Mouse (Mus musculus): Measurements from ENCODE around the gene Pigs. TPM values are rescaled to one million over a fixed set of nuclear protein-coding genes. Genes with fewer than 3 reads are reported as not detected.

Gene Pigs
- 96.5 TPM for polyA plus RNA-seq (2021)

DNA sequence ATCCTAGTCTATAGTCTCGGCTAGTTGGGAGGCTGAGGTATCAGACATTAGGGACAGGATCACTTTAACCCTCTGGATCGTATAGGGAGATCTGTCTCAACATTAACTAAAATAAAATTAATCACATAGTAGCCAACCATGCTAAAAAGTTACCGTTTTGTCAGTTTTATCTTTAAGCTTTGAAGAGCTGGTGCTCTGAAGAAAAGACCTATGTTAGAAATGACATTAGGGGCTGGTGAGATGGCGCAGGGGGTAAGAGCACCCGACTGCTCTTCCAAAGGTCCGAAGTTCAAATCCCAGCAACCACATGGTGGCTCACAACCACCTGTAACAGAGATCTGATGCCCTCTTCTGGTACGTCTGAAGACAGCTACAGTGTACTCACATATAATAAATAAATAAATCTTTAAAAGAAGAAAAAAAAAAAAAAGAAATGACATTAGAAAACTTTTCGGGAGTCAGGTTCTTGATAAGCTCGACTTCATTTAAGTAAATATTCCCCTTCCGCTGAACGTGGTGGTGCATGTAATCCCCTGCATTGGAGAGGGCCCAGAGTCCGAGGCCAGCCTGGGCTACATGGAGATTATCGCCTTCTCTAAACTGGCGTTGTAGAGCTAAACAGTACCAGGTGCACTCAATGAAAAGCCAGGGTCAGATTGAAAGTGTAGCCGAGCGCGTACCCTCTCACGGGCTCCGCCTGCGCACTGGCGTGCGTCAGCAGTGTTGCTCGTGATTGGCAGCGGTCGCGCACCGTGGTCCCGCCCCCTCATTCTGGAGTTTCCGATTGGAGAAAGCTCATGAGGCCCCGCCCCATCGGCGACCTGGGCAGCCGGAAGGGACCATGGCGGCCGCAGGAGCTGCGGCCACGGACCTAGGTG, at the start of gene Pigs:
Pigs (plus strand) TSS at position 782 of the 878 bp plus-strand sequence.
- CTCF ChIA-PET = interaction anchor here (1.1 to 1.5 kb wide), 6 partner anchors 9 to 76 kb away, joined by 3 to 7 read pairs (median 4); no protein-coding TSS in a partner anchor
- in situ Hi-C loops (cut with MboI; ENCODE audit: low pct_unique_long_range_greater_than_20kb) = no loop called here
- peak; percentile 42 for DNase-seq (ENCODE audit: low read depth, low spot score)
- ATAC-seq = peak; percentile 92
- H3K27me3 ChIP-seq = no peaks in the 10 kb centered on the region
- POLR2A ChIA-PET = interaction anchor here (0.7 to 1.6 kb wide), 4 partner anchors 10 to 40 kb away, joined by 3 to 4 read pairs (median 4); no protein-coding TSS in a partner anchor
- TF ChIP-seq CTCF (IDR thresholded peaks at IDR 0.05) = no peak

- CTCF ChIA-PET = interaction anchor here (1.7 kb wide), 1 partner anchor 16 kb away, joined by 9 read pairs; no protein-coding TSS in a partner anchor
- POLR2A ChIA-PET = interaction anchor here (1.0 kb wide), 1 partner anchor 9 kb away, joined by 3 read pairs; no protein-coding TSS in a partner anchor
- ATAC-seq = no peak
- in situ Hi-C loops (cut with MboI; ENCODE audit: low pct_unique_long_range_greater_than_20kb) = no loop called here
- TF ChIP-seq CTCF (IDR thresholded peaks at IDR 0.05) = no peak
- no peaks in the 10 kb centered on the region for H3K27me3 ChIP-seq
- no peak for DNase-seq (ENCODE audit: low read depth, low spot score)
Measured at GRCm38 (mm10) chr11:78278853-78279252, 49.4 kb upstream of the Pigs start.

- no peaks in the 10 kb centered on the region for H3K27me3 ChIP-seq
- POLR2A ChIA-PET = interaction anchor here (1.0 kb wide), 1 partner anchor 8 kb away, joined by 3 read pairs; no protein-coding TSS in a partner anchor
- no peak for ATAC-seq
- TF ChIP-seq CTCF (IDR thresholded peaks at IDR 0.05) = no peak
- no peak for DNase-seq (ENCODE audit: low read depth, low spot score)
- in situ Hi-C loops (cut with MboI; ENCODE audit: low pct_unique_long_range_greater_than_20kb) = no loop called here
- CTCF ChIA-PET = interaction anchor here (1.7 kb wide), 1 partner anchor 16 kb away, joined by 9 read pairs; no protein-coding TSS in a partner anchor
Measured at GRCm38 (mm10) chr11:78279586-78279985, 48.6 kb upstream of the Pigs start.

DNA sequence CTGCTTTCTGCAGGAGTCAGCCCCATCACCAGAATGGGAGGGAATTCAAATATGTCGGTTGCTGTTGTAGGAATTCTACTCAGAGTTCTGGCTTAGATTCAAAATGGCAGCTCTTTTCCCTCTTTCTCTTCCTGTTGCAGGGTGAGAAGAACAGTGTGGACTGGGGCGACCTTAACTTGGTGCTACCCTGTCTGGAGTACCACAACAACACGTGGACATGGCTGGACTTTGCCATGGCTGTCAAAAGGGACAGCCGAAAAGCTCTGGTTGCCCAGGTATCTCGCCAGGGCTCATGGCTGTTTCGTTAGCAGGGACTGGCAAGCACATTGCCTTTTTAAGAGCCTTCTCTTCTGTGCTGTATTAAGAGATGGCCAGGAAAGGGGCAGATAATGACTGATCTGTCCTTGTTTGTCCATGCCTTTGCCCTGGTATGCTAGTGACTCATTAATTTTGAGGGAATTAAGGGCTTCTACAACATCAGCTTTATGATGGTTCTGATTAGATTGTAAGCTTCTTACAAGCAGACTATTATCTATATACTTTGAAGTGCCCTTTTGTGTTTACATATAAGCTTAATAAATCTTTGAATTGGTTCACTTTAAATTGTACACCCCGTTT, 39.0 kb upstream of the Pigs start:
- CTCF ChIA-PET = interaction anchor here (0.8 to 1.1 kb wide), 2 partner anchors 12 to 16 kb away, joined by 4 to 5 read pairs; partner anchors contain the start of gene Spag5
- no peak for DNase-seq (ENCODE audit: low read depth, low spot score)
- ATAC-seq = no peak
- in situ Hi-C loops (cut with MboI; ENCODE audit: low pct_unique_long_range_greater_than_20kb) = no loop called here
- no peaks in the 10 kb centered on the region for H3K27me3 ChIP-seq
- POLR2A ChIA-PET = interaction anchor here (0.8 kb wide), 1 partner anchor 12 kb away, joined by 4 read pairs; the partner anchor contains the start of gene Spag5
- TF ChIP-seq CTCF (IDR thresholded peaks at IDR 0.05) = no peak

DNA sequence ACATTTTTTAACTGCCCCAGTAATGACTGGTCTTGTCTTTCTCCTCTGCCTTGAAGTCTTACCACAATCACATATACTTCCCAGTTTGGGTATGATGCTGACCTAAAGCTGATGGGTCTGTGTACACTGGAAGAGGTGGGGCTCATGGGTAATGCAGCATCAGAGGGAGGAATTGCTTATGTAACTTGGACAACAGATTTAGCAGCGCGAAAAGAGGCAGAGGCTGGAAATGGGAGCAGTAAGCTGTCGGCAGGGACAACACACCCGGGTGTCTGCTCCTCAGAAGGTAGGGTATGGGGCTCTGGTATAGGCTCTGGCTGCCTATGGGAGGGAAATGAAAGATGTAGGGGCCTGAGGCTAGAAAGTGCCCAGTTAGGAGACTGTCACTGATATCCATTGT, 37.6 kb upstream of the Pigs start, which contains the start of gene BC030499:
BC030499 (plus strand) TSS at position 188 of the 400 bp plus-strand sequence.
- ATAC-seq (no peak), DNase-seq (ENCODE audit: low read depth, low spot score) (no peak)
- TF ChIP-seq CTCF (IDR thresholded peaks at IDR 0.05) = no peak
- POLR2A ChIA-PET = no interaction called here
- in situ Hi-C loops (cut with MboI; ENCODE audit: low pct_unique_long_range_greater_than_20kb) = no loop called here
- CTCF ChIA-PET = no interaction called here
- no peaks in the 10 kb centered on the region for H3K27me3 ChIP-seq

- in situ Hi-C loops (cut with MboI; ENCODE audit: low pct_unique_long_range_greater_than_20kb) = no loop called here
- DNase-seq (ENCODE audit: low read depth, low spot score) (no peak), ATAC-seq (no peak)
- CTCF ChIA-PET = interaction anchor here (1.3 kb wide), 1 partner anchor 26 kb away, joined by 4 read pairs; no protein-coding TSS in a partner anchor
- no peaks in the 10 kb centered on the region for H3K27me3 ChIP-seq
- POLR2A ChIA-PET = interaction anchor here (0.9 kb wide), 1 partner anchor 18 kb away, joined by 6 read pairs; no protein-coding TSS in a partner anchor
- no peak for TF ChIP-seq CTCF (IDR thresholded peaks at IDR 0.05)
Measured at GRCm38 (mm10) chr11:78294585-78294984, 33.6 kb upstream of the Pigs start.

DNA sequence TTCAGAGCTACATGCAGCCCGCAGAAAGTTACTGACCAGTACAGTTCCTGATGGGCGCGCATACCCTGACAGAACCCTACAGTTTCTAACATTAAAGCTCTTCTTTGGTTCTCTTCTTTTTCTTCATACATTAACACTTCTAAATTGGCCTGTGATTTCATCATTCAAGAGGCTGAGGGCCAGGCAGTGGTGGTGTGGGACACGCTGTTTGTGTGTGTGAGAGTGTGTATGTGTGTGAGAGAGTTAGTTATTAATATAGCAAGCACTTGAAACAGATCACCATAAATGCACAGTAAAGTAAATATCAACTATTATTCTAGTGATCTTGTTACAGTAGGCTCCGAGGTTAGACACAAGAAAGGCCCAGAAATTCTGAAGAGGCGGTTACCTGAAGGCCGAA, 27.3 kb upstream of the Pigs start:
- ChIA-PET CTCF (interaction anchor here (2.1 kb wide), 1 partner anchor 11 kb away, joined by 5 read pairs; no protein-coding TSS in a partner anchor), POLR2A (interaction anchor here (0.8 kb wide), 1 partner anchor 11 kb away, joined by 4 read pairs; no protein-coding TSS in a partner anchor)
- in situ Hi-C loops (cut with MboI; ENCODE audit: low pct_unique_long_range_greater_than_20kb) = no loop called here
- DNase-seq (ENCODE audit: low read depth, low spot score) = no peak
- no peak for ATAC-seq
- no peak for TF ChIP-seq CTCF (IDR thresholded peaks at IDR 0.05)
- no peaks in the 10 kb centered on the region for H3K27me3 ChIP-seq

- ChIA-PET POLR2A (interaction anchor here (0.6 to 1.0 kb wide), 3 partner anchors 12 to 19 kb away, joined by 3 to 4 read pairs (median 4); no protein-coding TSS in a partner anchor), CTCF (interaction anchor here (1.1 to 2.1 kb wide), 2 partner anchors 12 to 17 kb away, joined by 4 to 5 read pairs; no protein-coding TSS in a partner anchor)
- TF ChIP-seq CTCF (IDR thresholded peaks at IDR 0.05) = no peak
- peak; percentile 95 for ATAC-seq
- in situ Hi-C loops (cut with MboI; ENCODE audit: low pct_unique_long_range_greater_than_20kb) = no loop called here
- H3K27me3 ChIP-seq = no peaks in the 10 kb centered on the region
- DNase-seq (ENCODE audit: low read depth, low spot score) = peak; percentile 37
Measured at GRCm38 (mm10) chr11:78301357-78302084, 26.7 kb upstream of the Pigs start, which contains the start of gene Spag5. TSS of gene Spag5 (plus strand) at chr11:78301529.

- ChIA-PET POLR2A (interaction anchor here (0.9 to 1.6 kb wide), 2 partner anchors 22 to 33 kb away, joined by 3 read pairs; partner anchors contain the start of gene Pigs), CTCF (interaction anchor here (0.7 to 1.3 kb wide), 6 partner anchors 14 to 93 kb away, joined by 3 to 4 read pairs (median 4); no protein-coding TSS in a partner anchor)
- TF ChIP-seq CTCF (IDR thresholded peaks at IDR 0.05) = no peak
- DNase-seq (ENCODE audit: low read depth, low spot score) = no peak
- H3K27me3 ChIP-seq = no peaks in the 10 kb centered on the region
- no peak for ATAC-seq
- in situ Hi-C loops (cut with MboI; ENCODE audit: low pct_unique_long_range_greater_than_20kb) = no loop called here
Measured at GRCm38 (mm10) chr11:78305272-78305671, 22.9 kb upstream of the Pigs start.

Measured in Patski (cell line).